Mouse (Mus musculus): Measurements from ENCODE around the gene Pom121l2.

The Pom121l2 gene

DNA sequence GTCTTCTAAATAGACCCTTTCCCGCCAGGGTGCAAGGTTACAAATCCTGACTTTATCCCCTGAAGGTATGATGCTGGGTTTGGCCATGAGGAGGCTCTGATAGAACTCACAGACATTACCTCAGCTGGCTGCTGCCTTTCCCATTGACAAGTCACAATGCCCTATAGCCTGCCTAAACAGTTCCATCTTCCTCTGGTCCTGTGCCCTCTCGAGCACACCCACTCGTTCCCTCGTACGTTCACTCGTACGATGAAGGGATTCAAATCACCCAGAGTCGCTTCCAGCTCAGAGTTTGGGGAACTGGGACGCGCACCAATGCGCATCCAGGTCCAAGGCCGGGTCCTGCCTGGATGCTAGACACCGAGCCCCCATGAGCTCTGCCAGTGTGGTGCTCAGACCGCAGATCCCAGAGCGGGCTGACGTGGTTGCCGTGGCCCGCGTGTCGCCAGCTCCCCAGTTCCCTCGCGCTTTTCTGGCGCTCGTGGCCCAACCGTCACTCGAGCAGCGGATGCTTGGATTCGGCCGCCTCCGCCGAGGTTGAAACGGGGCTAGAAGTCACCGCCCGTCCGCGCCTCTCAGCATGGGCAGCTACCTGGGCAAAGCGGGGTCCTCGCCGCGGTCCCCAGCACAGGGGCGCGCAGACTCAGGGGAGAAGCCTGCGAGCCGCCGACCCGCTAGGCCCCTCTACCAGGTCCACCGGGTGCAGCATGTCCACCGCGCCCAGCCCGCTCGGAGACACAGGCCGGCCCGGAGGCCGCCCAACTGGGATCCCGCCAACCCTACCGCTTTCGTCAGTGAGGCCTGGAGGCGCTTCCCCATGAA lies at the start of gene Pom121l2:
TSS of gene Pom121l2 (plus strand) at position 214 of the 822 bp plus-strand sequence.
- in situ Hi-C loops (cut with MseI, MboI): no loop called here

GRCm38 (mm10) chr13:21931740-21932139 lies 49.3 kb upstream of the Pom121l2 start:
- in situ Hi-C loops (cut with MseI, MboI): loop anchor here in 1 of 2 experiments (10.0 to 25.0 kb wide), 3 partner anchors 93 to 1583 kb away; no protein-coding TSS in a partner anchor

- in situ Hi-C loops (cut with MseI, MboI): loop anchor here in 1 of 2 experiments (10.0 to 25.0 kb wide), 3 partner anchors 91 to 1581 kb away; no protein-coding TSS in a partner anchor
Observed at GRCm38 (mm10) chr13:21933626-21934548, 47.1 kb upstream of the Pom121l2 start.

- in situ Hi-C loops (cut with MseI, MboI): loop anchor here in 1 of 2 experiments (10.0 to 25.0 kb wide), 3 partner anchors 90 to 1580 kb away; no protein-coding TSS in a partner anchor
Observed at GRCm38 (mm10) chr13:21934982-21935791, 45.8 kb upstream of the Pom121l2 start.

GRCm38 (mm10) chr13:21935833-21936232 lies 45.2 kb upstream of the Pom121l2 start:
- in situ Hi-C loops (cut with MseI, MboI): loop anchor here in 1 of 2 experiments (10.0 to 25.0 kb wide), 3 partner anchors 89 to 1579 kb away; no protein-coding TSS in a partner anchor

DNA sequence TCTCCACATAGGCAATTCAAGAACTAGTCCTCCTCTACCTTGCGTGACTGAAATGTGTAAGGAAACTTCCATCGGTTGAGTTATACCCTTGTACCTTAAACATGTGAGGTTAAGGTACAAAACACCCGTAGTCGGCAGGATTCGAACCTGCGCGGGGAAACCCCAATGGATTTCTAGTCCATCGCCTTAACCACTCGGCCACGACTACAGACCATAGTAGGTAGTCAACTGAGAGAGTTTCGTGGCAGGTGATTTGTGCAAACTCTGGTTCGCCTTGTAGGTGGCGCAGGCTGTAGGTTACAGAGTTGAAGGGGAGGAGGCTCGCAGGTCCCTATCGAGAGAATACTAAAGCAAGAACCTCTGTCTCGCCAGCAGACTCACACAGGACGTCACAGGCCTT lies 44.0 kb upstream of the Pom121l2 start:
- in situ Hi-C loops (cut with MseI, MboI): loop anchor here in 1 of 2 experiments (10.0 to 25.0 kb wide), 3 partner anchors 88 to 1578 kb away; no protein-coding TSS in a partner anchor

- in situ Hi-C loops (cut with MseI, MboI): loop anchor here in 1 of 2 experiments (25.0 kb wide), 1 partner anchor 1497 kb away; no protein-coding TSS in a partner anchor
Observed at GRCm38 (mm10) chr13:21940213-21940612, 40.8 kb upstream of the Pom121l2 start.

DNA sequence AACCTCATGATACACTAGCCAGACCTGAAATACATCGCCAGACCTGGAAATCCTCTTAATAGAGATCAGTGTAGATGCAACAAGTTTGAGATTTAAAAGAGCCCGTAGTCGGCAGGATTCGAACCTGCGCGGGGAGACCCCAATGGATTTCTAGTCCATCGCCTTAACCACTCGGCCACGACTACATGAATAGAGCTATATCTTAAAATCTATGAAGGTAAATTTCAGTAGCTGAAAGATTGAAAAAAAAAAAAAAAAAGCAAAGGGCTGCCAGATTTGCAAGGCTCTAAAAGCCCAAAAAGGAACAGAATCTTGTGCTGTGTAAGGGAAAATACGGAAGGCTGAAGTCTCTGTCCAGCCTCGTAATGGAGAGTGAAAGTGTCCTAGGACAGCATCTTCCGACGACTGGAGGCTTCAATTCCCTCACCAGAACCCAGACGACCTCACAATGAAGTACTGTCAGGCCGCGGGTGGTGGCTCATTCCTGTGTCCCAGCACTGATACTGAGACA lies 40.1 kb upstream of the Pom121l2 start:
- in situ Hi-C loops (cut with MseI, MboI): loop anchor here in 1 of 2 experiments (25.0 kb wide), 1 partner anchor 1496 kb away; no protein-coding TSS in a partner anchor

DNA sequence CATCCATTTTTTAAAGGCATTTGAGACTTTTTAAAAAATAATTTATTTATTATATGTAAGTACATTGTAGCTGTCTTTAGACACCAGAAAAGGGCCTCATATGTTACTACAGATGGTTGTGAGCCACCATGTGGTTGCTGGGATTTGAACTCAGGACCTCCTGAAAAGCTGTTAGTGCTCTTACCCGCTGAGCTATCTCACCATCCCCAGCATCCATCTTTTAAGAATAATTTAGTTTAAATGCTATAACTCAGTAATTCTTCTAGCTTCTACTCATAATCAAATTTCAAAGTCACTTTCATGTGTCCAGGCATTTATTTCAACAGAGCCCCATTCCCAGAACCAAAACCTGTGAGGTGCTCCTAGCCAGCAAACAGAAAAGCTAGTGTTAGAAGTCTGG lies 37.4 kb upstream of the Pom121l2 start:
- in situ Hi-C loops (cut with MseI, MboI): loop anchor here in 1 of 2 experiments (25.0 kb wide), 1 partner anchor 1494 kb away; no protein-coding TSS in a partner anchor

DNA sequence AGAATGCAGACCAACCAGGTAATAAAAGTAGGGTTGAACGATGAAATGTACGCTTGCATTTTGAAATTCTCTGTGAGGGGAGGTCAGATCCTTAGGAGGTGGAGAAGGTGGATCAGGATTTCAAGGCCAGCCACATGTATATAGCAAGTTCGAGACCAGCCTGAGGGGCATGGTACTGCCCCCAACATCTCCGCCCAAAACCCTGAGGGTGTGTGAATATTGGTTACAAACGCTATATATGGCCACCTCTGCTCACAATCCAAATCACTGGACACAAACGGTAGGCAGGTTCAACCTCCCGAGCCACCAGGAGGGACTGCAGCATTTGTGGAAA lies 36.4 kb upstream of the Pom121l2 start:
- in situ Hi-C loops (cut with MseI, MboI): loop anchor here in 1 of 2 experiments (25.0 kb wide), 1 partner anchor 1493 kb away; no protein-coding TSS in a partner anchor

DNA sequence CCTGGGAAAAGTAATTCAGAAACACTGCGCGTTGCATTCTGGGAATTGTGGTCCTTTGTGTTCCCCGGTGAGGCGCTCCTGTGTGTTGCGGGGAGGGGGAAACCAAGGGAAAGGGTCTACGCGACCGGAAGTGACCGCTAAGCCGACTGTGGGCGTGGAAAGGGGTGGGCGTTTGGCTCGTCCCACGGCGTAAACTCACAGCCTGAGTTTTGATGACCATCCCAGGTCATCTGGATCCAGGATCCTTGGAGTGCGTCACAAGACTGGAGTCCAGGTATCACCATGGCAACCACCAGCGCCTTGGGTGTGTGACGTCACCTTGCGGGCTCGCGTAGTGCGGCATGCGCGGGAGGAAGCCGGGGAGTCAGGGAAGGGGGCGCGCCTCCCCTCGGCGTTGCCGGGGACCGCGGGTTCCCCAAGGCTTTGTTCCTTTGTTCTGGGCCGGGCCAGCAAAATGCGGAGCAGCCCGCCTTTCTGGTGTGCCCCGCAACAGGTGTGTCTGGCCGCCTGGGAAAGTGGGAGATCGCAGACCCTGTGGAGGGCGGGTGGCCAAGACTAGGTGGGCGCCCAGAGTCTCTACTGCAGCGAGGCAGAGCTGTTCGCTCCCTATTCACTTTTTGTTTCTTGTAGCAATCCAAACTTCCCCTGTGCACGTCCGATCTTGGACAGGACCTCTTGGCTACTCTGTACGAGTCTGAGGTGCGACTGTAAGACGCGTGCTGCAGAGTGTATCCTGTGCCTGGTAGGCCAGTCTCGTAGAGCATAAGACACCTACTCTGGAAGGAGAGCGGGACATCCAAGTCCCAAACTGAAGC lies 35.9 kb upstream of the Pom121l2 start, which contains the start of gene Zfp184:
TSS of gene Zfp184 (plus strand) at position 169 of the 815 bp plus-strand sequence.
- in situ Hi-C loops (cut with MseI, MboI): loop anchor here in 1 of 2 experiments (25.0 kb wide), 1 partner anchor 1492 kb away; no protein-coding TSS in a partner anchor

DNA sequence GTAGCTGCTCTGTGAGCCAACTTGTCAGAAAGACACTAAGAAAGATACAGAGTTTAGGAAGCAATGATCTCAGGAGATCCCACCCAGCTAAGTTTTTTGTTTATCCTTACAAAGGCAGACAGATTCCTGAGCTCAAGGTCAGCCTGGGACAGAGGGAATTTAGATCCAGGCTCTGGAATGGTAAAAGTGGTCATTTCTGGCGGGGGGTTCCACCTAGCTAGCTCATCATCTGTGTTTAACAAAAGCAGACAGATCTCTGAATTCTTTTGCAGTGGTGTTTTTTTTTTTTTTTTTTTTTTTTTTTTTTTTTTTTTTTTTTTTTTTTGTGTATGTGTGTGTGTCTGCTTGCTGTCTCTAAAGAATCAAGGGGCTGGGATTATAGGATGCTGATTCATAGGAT lies 11.7 kb upstream of the Pom121l2 start:
- in situ Hi-C loops (cut with MseI, MboI): no loop called here

- in situ Hi-C loops (cut with MseI, MboI): loop anchor here (5.0 to 10.0 kb wide), 2 partner anchors 52 to 55 kb away; no protein-coding TSS in a partner anchor
Observed at GRCm38 (mm10) chr13:21969816-21970215, 11.2 kb upstream of the Pom121l2 start.

DNA sequence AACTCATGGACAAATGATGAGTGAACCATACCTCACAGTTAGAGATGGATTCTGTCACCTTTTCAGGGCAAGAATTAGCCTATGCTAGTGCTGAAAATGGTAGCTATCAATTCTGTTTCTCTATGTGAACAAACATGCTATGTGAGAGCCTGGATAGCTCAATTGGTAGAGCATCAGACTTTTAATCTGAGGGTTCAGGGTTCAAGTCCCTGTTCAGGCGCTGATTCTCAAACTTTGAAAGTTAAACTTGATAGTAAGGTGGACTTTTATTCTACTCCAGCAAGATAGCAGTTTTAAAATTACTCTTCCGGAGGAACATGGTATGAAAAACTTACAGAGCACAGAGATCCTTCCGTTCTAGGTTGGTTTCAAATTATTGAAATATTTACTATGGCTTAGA lies 9.4 kb upstream of the Pom121l2 start:
- in situ Hi-C loops (cut with MseI, MboI): loop anchor here (5.0 to 10.0 kb wide), 2 partner anchors 51 to 53 kb away; no protein-coding TSS in a partner anchor

- in situ Hi-C loops (cut with MseI, MboI): loop anchor here (5.0 to 10.0 kb wide), 2 partner anchors 48 to 51 kb away; no protein-coding TSS in a partner anchor
Observed at GRCm38 (mm10) chr13:21974221-21974725, 6.7 kb upstream of the Pom121l2 start.

- in situ Hi-C loops (cut with MseI, MboI): loop anchor here (5.0 to 10.0 kb wide), 2 partner anchors 47 to 50 kb away; no protein-coding TSS in a partner anchor
Observed at GRCm38 (mm10) chr13:21974726-21975473, 6.1 kb upstream of the Pom121l2 start.

DNA sequence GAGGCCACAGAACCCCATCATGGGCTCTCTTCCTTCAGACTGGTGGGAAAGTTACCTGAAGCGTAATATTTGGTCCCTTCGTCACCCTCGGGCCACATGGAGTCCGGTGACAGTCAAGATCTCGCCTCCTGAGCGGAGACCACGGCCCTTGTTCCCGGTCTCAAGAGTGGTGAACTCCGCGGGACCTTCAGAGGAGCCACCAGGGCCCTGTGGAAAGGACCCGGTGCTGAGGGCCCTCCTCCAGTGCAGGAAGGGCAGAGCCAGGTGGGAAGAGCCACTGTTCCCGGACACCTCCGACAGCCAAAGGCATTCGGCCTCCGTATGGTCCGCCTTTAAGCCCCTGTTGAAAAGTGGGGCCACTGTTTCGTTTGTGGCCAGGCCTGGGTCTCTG lies 804 bp downstream of the Pom121l2 start:
- in situ Hi-C loops (cut with MseI, MboI): no loop called here

GRCm38 (mm10) chr13:21984486-21984885 lies 3.5 kb downstream of the Pom121l2 start:
- in situ Hi-C loops (cut with MseI, MboI): no loop called here

Measured in mouse trophoblast stem cell (cell line).